Mouse (Mus musculus) spleen, adult 2 months (tissue): ENCODE results near the gene Hnrnpl.

Experiments used
- CTCF ChIP-seq: fragments of 200-500 bp; IDR thresholded peaks from 2 replicates; pipeline ENCODE4 v1.5.1; 2011; ENCODE audit warnings: mild to moderate bottlenecking, inconsistent platforms; ENCODE audit not compliant: insufficient read depth, insufficient read length, insufficient replicate concordance; ENCODE audit errors: extremely low read depth
- POLR2A ChIP-seq: fragments of 200-500 bp; IDR thresholded peaks from 2 replicates; pipeline ENCODE4 v1.6.1; 2011; ENCODE audit warnings: low read depth, low read length, inconsistent platforms

DNA sequence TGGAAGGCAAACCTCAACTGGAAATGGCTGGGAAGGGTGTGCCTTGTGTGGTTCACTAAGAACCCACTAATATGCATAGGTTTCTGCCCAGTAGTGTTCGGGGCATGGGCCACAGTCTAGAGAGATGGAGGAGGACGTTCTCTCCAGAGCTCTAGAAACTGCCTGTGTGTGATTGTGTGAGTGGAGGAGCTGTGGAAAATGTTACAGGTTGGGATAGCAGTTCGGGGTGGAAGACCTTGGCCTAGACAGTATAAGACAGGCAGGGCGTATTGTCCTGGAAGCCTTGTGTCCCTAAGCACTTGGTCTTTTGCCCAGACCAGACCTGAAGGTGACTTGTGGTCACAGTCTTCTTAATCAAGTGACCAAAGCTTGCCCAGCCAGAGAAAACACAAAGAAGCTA is 4.1 kb downstream of the Hnrnpl start:
- no peak for TF ChIP-seq CTCF
- no peak for TF ChIP-seq POLR2A
